Mouse (Mus musculus): ENCODE results near the gene Vmn2r2. TPM values are rescaled to one million over a fixed set of nuclear protein-coding genes. Genes with fewer than 3 reads are reported as not detected.
A peak's percentile ranks its signal among the peaks of the same experiment; 100 is the strongest.

Gene Vmn2r2
- polyA plus RNA-seq (2012; rRNA removed), result not detected in 2 replicates

GRCm38 (mm10) chr3:64141878-64142508 lies at the start of gene Vmn2r2:
Gene Vmn2r2, minus strand, starts transcription at chr3:64141928.
- no peak for TF ChIP-seq CTCF (IDR thresholded peaks at IDR 0.05; ENCODE audit: borderline replicate concordance, extremely low read depth, insufficient read depth, insufficient read length)
- no peak for TF ChIP-seq POLR2A (IDR thresholded peaks at IDR 0.05; ENCODE audit: borderline replicate concordance, extremely low read depth, insufficient read depth, insufficient read length, poor library complexity, severe bottlenecking)
- peak; percentile 44 for DNase-seq (ENCODE audit: low read depth)

- TF ChIP-seq POLR2A (IDR thresholded peaks at IDR 0.05; ENCODE audit: borderline replicate concordance, extremely low read depth, insufficient read depth, insufficient read length, poor library complexity, severe bottlenecking) (no peak), CTCF (IDR thresholded peaks at IDR 0.05; ENCODE audit: borderline replicate concordance, extremely low read depth, insufficient read depth, insufficient read length) (no peak)
- peak; percentile 86 for DNase-seq (ENCODE audit: low read depth)
Observed at GRCm38 (mm10) chr3:64113352-64114046, 28.2 kb downstream of the Vmn2r2 start.

- TF ChIP-seq POLR2A (IDR thresholded peaks at IDR 0.05; ENCODE audit: borderline replicate concordance, extremely low read depth, insufficient read depth, insufficient read length, poor library complexity, severe bottlenecking), result no peak
- no peak for TF ChIP-seq CTCF (IDR thresholded peaks at IDR 0.05; ENCODE audit: borderline replicate concordance, extremely low read depth, insufficient read depth, insufficient read length)
- DNase-seq (ENCODE audit: low read depth), result peak; percentile 70
Observed at GRCm38 (mm10) chr3:64112707-64113106, 29.0 kb downstream of the Vmn2r2 start.

- TF ChIP-seq CTCF (IDR thresholded peaks at IDR 0.05; ENCODE audit: borderline replicate concordance, extremely low read depth, insufficient read depth, insufficient read length) (no peak), POLR2A (IDR thresholded peaks at IDR 0.05; ENCODE audit: borderline replicate concordance, extremely low read depth, insufficient read depth, insufficient read length, poor library complexity, severe bottlenecking) (no peak)
- DNase-seq (ENCODE audit: low read depth), result peak; percentile 4
Observed at GRCm38 (mm10) chr3:64081247-64081646, 60.5 kb downstream of the Vmn2r2 start, which contains the start of gene Vmn2r1. Gene Vmn2r1, plus strand, starts transcription at chr3:64081547.

Other genes starting within 250 kb of the Vmn2r2 start
- gene Plch1, start 242.5 kb downstream of the Vmn2r2 start, polyA plus RNA-seq (2012; rRNA removed), result 17.2 and 20.9 TPM in 2 replicates
- 2.4 and 4.0 TPM in 2 replicates for gene E130311K13Rik, start 212.5 kb downstream of the Vmn2r2 start, polyA plus RNA-seq (2012; rRNA removed)
- gene Slc33a1, start 177.2 kb downstream of the Vmn2r2 start, polyA plus RNA-seq (2012; rRNA removed), result 12.9 and 15.0 TPM in 2 replicates
- gene Gmps, start 165.8 kb downstream of the Vmn2r2 start, polyA plus RNA-seq (2012; rRNA removed), result 16.5 and 20.5 TPM in 2 replicates
- gene Vmn2r1, start 60.4 kb downstream of the Vmn2r2 start, polyA plus RNA-seq (2012; rRNA removed), result 0.49 and 0.52 TPM in 2 replicates
- not detected in 2 replicates for gene Vmn2r3, start 147.8 kb upstream of the Vmn2r2 start, polyA plus RNA-seq (2012; rRNA removed)